Mouse (Mus musculus) intestine, embryonic 14.5 days (tissue): ENCODE measurements around the gene Cdkl4. TPM values are rescaled to one million over a fixed set of nuclear protein-coding genes. Genes with fewer than 3 reads are reported as not detected.

ENCODE experiments used
- ATAC-seq: fragments of 200-750 bp; cut with Nextera tagmentation; replicated peaks from 2 replicates; pipeline ENCODE4 v1.8.0; 2017; ENCODE audit warnings: low read depth, moderate number of reproducible peaks, moderate TSS enrichment, moderate library complexity; ENCODE audit not compliant: low FRiP score, low TSS enrichment
- DNase-seq: peaks from one replicate; pipeline ENCODE4 v3.0.0-alpha.2; 2018; ENCODE audit warnings: low spot score
- H3K27ac ChIP-seq: fragments of 300-500 bp; sonication (generic); 2 replicates; pipeline ENCODE4 v1.5.1; 2014; ENCODE audit warnings: low read depth, mild to moderate bottlenecking, control low read depth
- H3K27me3 ChIP-seq: fragments of 300-500 bp; sonication (generic); replicated peaks from 2 replicates; pipeline ENCODE4 v1.6.1; 2014; ENCODE audit warnings: low read length, control low read depth; ENCODE audit not compliant: control insufficient read depth, insufficient read depth
- H3K36me3 ChIP-seq: fragments of 300-500 bp; sonication (generic); 2 replicates; pipeline ENCODE4 v1.6.1; 2014; ENCODE audit warnings: low read length, control low read depth; ENCODE audit not compliant: control insufficient read depth, insufficient read depth
- H3K4me1 ChIP-seq: fragments of 300-500 bp; sonication (generic); replicated peaks from 2 replicates; pipeline ENCODE4 v1.6.1; 2014; ENCODE audit warnings: low read length, control low read depth, mixed read lengths; ENCODE audit not compliant: control insufficient read depth, insufficient read depth
- H3K4me2 ChIP-seq: fragments of 300-500 bp; sonication (generic); 2 replicates; pipeline ENCODE4 v1.6.1; 2014; ENCODE audit warnings: low read length
- H3K4me3 ChIP-seq: fragments of 300-500 bp; sonication (generic); 2 replicates; pipeline ENCODE4 v1.5.1; 2014; ENCODE audit warnings: low read depth, low read length, control low read depth, mixed read lengths
- H3K9ac ChIP-seq: fragments of 300-500 bp; sonication (generic); 2 replicates; pipeline ENCODE4 v1.6.1; 2014; ENCODE audit warnings: mild to moderate bottlenecking, low read length
- H3K9me3 ChIP-seq: fragments of 300-500 bp; sonication (generic); 2 replicates; pipeline ENCODE4 v1.6.1; 2016; ENCODE audit warnings: low read length, control low read depth; ENCODE audit not compliant: control insufficient read depth
- WGBS: fragments of 180-500 bp; shearing (Covaris S2); extraction: QIAGEN DNeasy Blood & Tissue Kit; methylation state at CpG from one replicate; pipeline ENCODE4 v1.1.7; 2014; 5-methylcytosine and 5-hydroxymethylcytosine counted together
- polyA plus RNA-seq: library from polyadenylated mRNA; unstranded; fragments of >200 nt; fragmentation: Nextera tagmentation; extraction: Ambion mirVana; gene quantifications from 2 replicates; pipeline ENCODE4 v1.2.1, GENCODE M21; 2014

Gene Cdkl4
- polyA plus RNA-seq, 1 experiment from 2014 or later = 0.51 TPM

GRCm38 (mm10) chr17:80583051-80583450, 5.4 kb upstream of the Cdkl4 start:
- H3K4me3 ChIP-seq = no peak overlapping the region
- H3K36me3 ChIP-seq = peaks cover 41% of the 10 kb centered on the region
- DNase-seq (no peak), ATAC-seq (no peak)
- H3K4me1 ChIP-seq = no peaks in the 10 kb centered on the region
- H3K4me2 ChIP-seq = no peak overlapping the region
- 94% methylated on average over 6 of the region's 6 CpGs for WGBS
- no peaks in the 10 kb centered on the region for H3K9me3 ChIP-seq
- no peak overlapping the region for H3K9ac ChIP-seq
- H3K27me3 ChIP-seq = no peaks in the 10 kb centered on the region
- no peak overlapping the region for H3K27ac ChIP-seq

- Histone ChIP-seq H3K36me3 (peaks cover 37% of the 10 kb centered on the region), H3K9ac (no peak overlapping the region), H3K4me3 (no peak overlapping the region), H3K27me3 (no peaks in the 10 kb centered on the region), H3K27ac (no peak overlapping the region), H3K9me3 (no peaks in the 10 kb centered on the region), H3K4me2 (no peak overlapping the region), H3K4me1 (no peaks in the 10 kb centered on the region; the same call in 1 of the 2 replicates)
- DNase-seq = no peak
- ATAC-seq = no peak
- 82% methylated on average over 6 of the region's 6 CpGs for WGBS
Measured at GRCm38 (mm10) chr17:80579901-80580300, 2.3 kb upstream of the Cdkl4 start.

- H3K27me3 ChIP-seq = no peaks in the 10 kb centered on the region
- 94% methylated on average over 9 of the region's 9 CpGs for WGBS
- no peak for DNase-seq
Measured at GRCm38 (mm10) chr17:80579089-80579488, 1.5 kb upstream of the Cdkl4 start.

GRCm38 (mm10) chr17:80578041-80578440, 428 bp upstream of the Cdkl4 start:
- ATAC-seq = no peak
- no peaks in the 10 kb centered on the region; the same call in 1 of the 2 replicates for H3K4me1 ChIP-seq
- 86% methylated on average over 1 of the region's 1 CpGs for WGBS

More at GRCm38 (mm10) chr17:80579089-80579488, 1.5 kb upstream of the Cdkl4 start:
- H3K9me3 ChIP-seq = no peaks in the 10 kb centered on the region
- no peaks in the 10 kb centered on the region; the same call in 1 of the 2 replicates for H3K4me1 ChIP-seq
- no peak overlapping the region for H3K27ac ChIP-seq
- no peak overlapping the region for H3K4me3 ChIP-seq
- no peak overlapping the region for H3K4me2 ChIP-seq
- no peak for ATAC-seq
- H3K36me3 ChIP-seq = peaks cover 30% of the 10 kb centered on the region
- H3K9ac ChIP-seq = no peak overlapping the region

GRCm38 (mm10) chr17:80577214-80577613, 399 bp downstream of the Cdkl4 start:
- 1% methylated on average over 30 of the region's 30 CpGs for WGBS
- Histone ChIP-seq H3K4me2 (peak overlapping the region; percentile 89), H3K36me3 (peaks cover 13% of the 10 kb centered on the region), H3K27me3 (no peaks in the 10 kb centered on the region), H3K9me3 (no peaks in the 10 kb centered on the region), H3K9ac (peak overlapping the region; percentile 40), H3K4me3 (peak overlapping the region; percentile 34), H3K27ac (no peak overlapping the region), H3K4me1 (no peaks in the 10 kb centered on the region; the same call in 1 of the 2 replicates)
- ATAC-seq (peak; percentile 72), DNase-seq (peak; percentile 75)

More at GRCm38 (mm10) chr17:80578041-80578440, 428 bp upstream of the Cdkl4 start:
- no peak overlapping the region for H3K27ac ChIP-seq
- H3K4me2 ChIP-seq = no peak overlapping the region
- no peaks in the 10 kb centered on the region for H3K9me3 ChIP-seq
- H3K36me3 ChIP-seq = peaks cover 20% of the 10 kb centered on the region
- no peak for DNase-seq
- no peaks in the 10 kb centered on the region for H3K27me3 ChIP-seq
- H3K9ac ChIP-seq = no peak overlapping the region
- H3K4me3 ChIP-seq = no peak overlapping the region

- no peak for ATAC-seq
- H3K4me1 ChIP-seq = no peaks in the 10 kb centered on the region; the same call in 1 of the 2 replicates
- no peak overlapping the region for H3K9ac ChIP-seq
- no peaks in the 10 kb centered on the region for H3K9me3 ChIP-seq
- H3K4me3 ChIP-seq = no peak overlapping the region
- WGBS = 75% methylated on average over 7 of the region's 7 CpGs
- no peak for DNase-seq
- H3K36me3 ChIP-seq = no peaks in the 10 kb centered on the region
- H3K4me2 ChIP-seq = no peak overlapping the region
- H3K27ac ChIP-seq = no peak overlapping the region
- no peaks in the 10 kb centered on the region for H3K27me3 ChIP-seq
Measured at GRCm38 (mm10) chr17:80575008-80575407, 2.6 kb downstream of the Cdkl4 start.

GRCm38 (mm10) chr17:80574471-80574965, 3.1 kb downstream of the Cdkl4 start:
- Histone ChIP-seq H3K27ac (no peak overlapping the region), H3K4me3 (no peak overlapping the region), H3K9ac (no peak overlapping the region), H3K4me2 (no peak overlapping the region), H3K4me1 (no peaks in the 10 kb centered on the region; the same call in 1 of the 2 replicates), H3K36me3 (no peaks in the 10 kb centered on the region), H3K9me3 (no peaks in the 10 kb centered on the region), H3K27me3 (no peaks in the 10 kb centered on the region)
- WGBS = 86% methylated on average over 7 of the region's 7 CpGs
- DNase-seq (no peak), ATAC-seq (no peak)

- Histone ChIP-seq H3K4me2 (no peak overlapping the region), H3K4me3 (no peak overlapping the region), H3K36me3 (no peaks in the 10 kb centered on the region), H3K9ac (no peak overlapping the region), H3K4me1 (no peaks in the 10 kb centered on the region; the same call in 1 of the 2 replicates), H3K27me3 (no peaks in the 10 kb centered on the region), H3K27ac (no peak overlapping the region), H3K9me3 (no peaks in the 10 kb centered on the region)
- ATAC-seq = no peak
- WGBS = 94% methylated on average over 13 of the region's 13 CpGs
- no peak for DNase-seq
Measured at GRCm38 (mm10) chr17:80572187-80572935, 5.3 kb downstream of the Cdkl4 start.
